Mouse (Mus musculus) liver, adult 2 months (tissue): ENCODE results near the gene Col5a1. TPM values are rescaled to one million over a fixed set of nuclear protein-coding genes. Genes with fewer than 3 reads are reported as not detected.

Experiments
- DNase-seq: peaks from one replicate; pipeline ENCODE4 v3.0.0-alpha.2; 2011; ENCODE audit warnings: low read depth, low spot score; ENCODE audit errors: extremely low read depth
- H3K27ac ChIP-seq: fragments of 200-500 bp; replicated peaks from 2 replicates; pipeline ENCODE4 v1.5.1; 2012; ENCODE audit warnings: low read depth, mild to moderate bottlenecking, control low read depth, inconsistent platforms, low read length; ENCODE audit not compliant: insufficient read depth
- H3K27me3 ChIP-seq: fragments of 200-500 bp; 2 replicates; pipeline ENCODE4 v1.6.1; 2012; ENCODE audit warnings: mild to moderate bottlenecking, moderate library complexity, low read length, inconsistent platforms; ENCODE audit not compliant: control insufficient read depth, insufficient read depth
- H3K36me3 ChIP-seq: fragments of 200-500 bp; 2 replicates; pipeline ENCODE4 v1.6.1; 2012; ENCODE audit warnings: low read length, inconsistent platforms; ENCODE audit not compliant: control insufficient read depth, insufficient read depth
- H3K4me1 ChIP-seq: fragments of 200-500 bp; 2 replicates; pipeline ENCODE4 v1.6.1; 2011; ENCODE audit warnings: low read length; ENCODE audit not compliant: control insufficient read depth, insufficient read depth
- H3K4me3 ChIP-seq: fragments of 200-500 bp; 2 replicates; pipeline ENCODE4 v1.5.1; 2011; ENCODE audit warnings: low read depth, mild to moderate bottlenecking, control low read depth, low read length, moderate library complexity; ENCODE audit not compliant: insufficient read depth
- H3K79me2 ChIP-seq: fragments of 200-500 bp; 2 replicates; pipeline ENCODE4 v1.6.1; 2012; ENCODE audit warnings: inconsistent platforms, mild to moderate bottlenecking, low read length, moderate library complexity; ENCODE audit not compliant: control insufficient read depth, insufficient read depth
- H3K9ac ChIP-seq: fragments of 200-500 bp; 2 replicates; pipeline ENCODE4 v1.6.1; 2012; ENCODE audit warnings: low read depth, mild to moderate bottlenecking, control low read depth, inconsistent platforms, low read length
- CTCF ChIP-seq: fragments of 200-500 bp; IDR thresholded peaks from 2 replicates; pipeline ENCODE4 v1.5.1; 2011; ENCODE audit warnings: low read depth, low read length, control low read depth
- POLR2A ChIP-seq: fragments of 200-500 bp; IDR thresholded peaks from 2 replicates; pipeline ENCODE4 v1.6.1; 2011; ENCODE audit warnings: low read length, control low read depth; ENCODE audit not compliant: insufficient read depth; ENCODE audit errors: extremely low read depth
- WGBS: fragments of 180-500 bp; shearing (Covaris S2); methylation state at CpG from one replicate; pipeline ENCODE4 v1.1.7; 2018; 5-methylcytosine and 5-hydroxymethylcytosine counted together
- polyA plus RNA-seq: library from polyadenylated mRNA; depleted of rRNA; stranded (reverse); fragments of >200 nt; gene quantifications from 2 replicates; pipeline ENCODE4 v1.2.3, GENCODE M21; 2012
- total RNA-seq: library from RNA; depleted of rRNA; stranded (reverse); fragments of >200 nt; gene quantifications from 2 replicates; pipeline ENCODE4 v1.2.3, GENCODE M21; 2014

Col5a1 gene
- total and polyA plus RNA-seq, 2 experiments, result 2.0 to 2.1 TPM

- WGBS, result 70% methylated on average over 6 of the region's 6 CpGs
- Histone ChIP-seq H3K4me1 (no peaks in the 10 kb centered on the region), H3K4me3 (no peak overlapping the region), H3K27me3 (no peaks in the 10 kb centered on the region), H3K27ac (no peak overlapping the region), H3K79me2 (no peaks in the 10 kb centered on the region), H3K36me3 (no peaks in the 10 kb centered on the region), H3K9ac (no peak overlapping the region)
- DNase-seq, result no peak
- TF ChIP-seq CTCF (no peak), POLR2A (no peak)
Observed at GRCm38 (mm10) chr2:28046311-28046710, 160.1 kb downstream of the Col5a1 start.

DNA sequence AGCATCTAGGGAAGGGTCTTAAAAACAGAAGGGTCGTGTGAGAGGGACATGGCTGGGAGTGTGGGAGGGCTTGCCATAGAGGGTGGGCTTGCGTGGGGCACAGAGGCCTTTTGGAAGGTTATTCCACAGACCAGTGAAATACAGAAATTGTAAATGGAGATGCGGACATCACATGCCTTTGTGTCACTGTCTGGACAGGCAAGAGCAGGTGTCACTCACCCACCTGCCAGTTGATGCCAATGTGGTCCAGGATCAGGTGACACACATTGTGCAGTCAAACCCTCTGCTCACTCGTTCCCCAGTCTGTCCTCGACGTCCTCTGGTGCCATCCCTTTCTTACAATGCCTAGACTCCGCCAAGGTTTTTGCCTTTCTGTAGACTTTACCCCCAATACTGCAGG, 160.9 kb downstream of the Col5a1 start:
- no peaks in the 10 kb centered on the region for H3K4me1 ChIP-seq
- no peak overlapping the region for H3K9ac ChIP-seq
- no peak for DNase-seq
- H3K27ac ChIP-seq, result no peak overlapping the region
- H3K4me3 ChIP-seq, result no peak overlapping the region
- H3K79me2 ChIP-seq, result no peaks in the 10 kb centered on the region
- WGBS, result 70% methylated on average over 7 of the region's 7 CpGs
- no peak for TF ChIP-seq CTCF
- TF ChIP-seq POLR2A, result no peak
- no peaks in the 10 kb centered on the region for H3K27me3 ChIP-seq
- no peaks in the 10 kb centered on the region for H3K36me3 ChIP-seq

DNA sequence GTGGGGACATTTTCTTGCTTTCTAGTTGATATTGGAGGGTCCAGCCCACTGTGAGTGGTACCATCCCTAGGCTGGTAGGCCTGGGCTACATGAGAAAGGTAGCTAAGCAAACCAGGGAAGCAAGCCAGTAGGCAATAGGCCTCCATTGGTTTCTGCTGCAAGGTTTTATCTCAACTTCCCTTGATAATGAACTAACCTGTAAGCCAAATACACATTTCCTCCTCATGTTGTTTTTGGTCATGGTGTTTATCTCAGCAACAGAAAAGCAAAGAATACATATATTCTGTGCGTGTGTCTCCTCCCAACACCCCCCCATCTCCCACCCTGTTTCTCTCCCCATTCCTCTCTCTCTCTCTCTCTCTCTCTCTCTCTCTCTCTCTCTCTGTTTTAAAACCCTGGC, 173.7 kb downstream of the Col5a1 start:
- Histone ChIP-seq H3K79me2 (no peaks in the 10 kb centered on the region), H3K27me3 (no peaks in the 10 kb centered on the region), H3K9ac (no peak overlapping the region), H3K27ac (no peak overlapping the region), H3K4me3 (no peak overlapping the region), H3K36me3 (no peaks in the 10 kb centered on the region), H3K4me1 (no peaks in the 10 kb centered on the region)
- WGBS, result 76% methylated on average over 1 of the region's 1 CpGs
- DNase-seq, result no peak
- TF ChIP-seq CTCF (no peak), POLR2A (no peak)

- TF ChIP-seq POLR2A (no peak), CTCF (no peak)
- 93% methylated on average over 4 of the region's 4 CpGs for WGBS
- no peak overlapping the region for H3K4me3 ChIP-seq
- no peaks in the 10 kb centered on the region for H3K36me3 ChIP-seq
- H3K9ac ChIP-seq, result no peak overlapping the region
- H3K27me3 ChIP-seq, result no peaks in the 10 kb centered on the region
- no peak for DNase-seq
- H3K4me1 ChIP-seq, result no peaks in the 10 kb centered on the region
- H3K27ac ChIP-seq, result no peak overlapping the region
- no peaks in the 10 kb centered on the region for H3K79me2 ChIP-seq
Observed at GRCm38 (mm10) chr2:28063711-28064338, 177.6 kb downstream of the Col5a1 start.

DNA sequence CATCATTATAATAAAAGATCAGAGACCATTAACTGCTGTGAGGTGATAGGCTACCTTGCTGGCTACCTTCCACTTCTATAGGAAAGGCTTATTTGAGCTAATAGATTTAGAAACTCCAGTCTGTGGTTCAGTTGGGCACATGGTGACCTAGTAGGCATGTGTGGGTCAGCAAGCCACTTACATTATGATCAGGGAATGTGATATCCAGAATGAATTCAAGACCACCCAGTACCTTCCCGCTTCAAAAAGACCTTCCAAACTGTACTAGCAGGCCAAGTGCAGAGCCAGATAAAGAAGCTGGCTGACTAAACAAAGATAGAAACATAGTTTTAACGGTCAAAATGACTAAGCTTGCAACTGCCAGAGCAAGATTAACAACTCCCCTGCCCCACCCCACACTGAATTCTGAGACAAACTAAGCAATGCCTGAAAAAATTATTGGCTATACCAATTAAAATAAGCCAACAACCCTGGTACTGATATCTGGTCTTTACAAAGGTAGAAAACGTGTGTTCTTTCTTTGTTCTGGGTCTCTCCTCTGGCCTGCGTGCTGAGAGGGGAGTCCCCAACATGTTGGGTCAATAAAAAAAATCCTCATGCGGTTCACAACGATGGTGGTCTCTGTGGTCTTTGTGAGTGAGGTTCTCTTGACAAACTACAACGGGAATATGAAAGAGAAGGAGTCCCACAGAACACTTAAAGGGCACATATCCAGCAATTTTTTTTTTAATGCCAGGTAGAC, 178.3 kb downstream of the Col5a1 start:
- no peak for TF ChIP-seq CTCF
- Histone ChIP-seq H3K4me1 (no peaks in the 10 kb centered on the region), H3K79me2 (no peaks in the 10 kb centered on the region), H3K4me3 (no peak overlapping the region), H3K9ac (no peak overlapping the region), H3K27me3 (no peaks in the 10 kb centered on the region), H3K27ac (no peak overlapping the region), H3K36me3 (no peaks in the 10 kb centered on the region)
- DNase-seq, result no peak
- 71% methylated on average over 7 of the region's 7 CpGs for WGBS

GRCm38 (mm10) chr2:28065081-28065651, 178.9 kb downstream of the Col5a1 start:
- 87% methylated on average over 5 of the region's 5 CpGs for WGBS
- TF ChIP-seq CTCF (no peak), POLR2A (no peak)
- Histone ChIP-seq H3K79me2 (no peaks in the 10 kb centered on the region), H3K27ac (no peak overlapping the region), H3K27me3 (no peaks in the 10 kb centered on the region), H3K9ac (no peak overlapping the region), H3K4me3 (no peak overlapping the region), H3K36me3 (no peaks in the 10 kb centered on the region), H3K4me1 (no peaks in the 10 kb centered on the region)
- DNase-seq, result no peak
